Mouse (Mus musculus): ENCODE measurements around the gene Rgs16. TPM values are rescaled to one million over a fixed set of nuclear protein-coding genes. Genes with fewer than 3 reads are reported as not detected.

Gene Rgs16
- polyA plus RNA-seq, 1 experiment, result not detected

DNA sequence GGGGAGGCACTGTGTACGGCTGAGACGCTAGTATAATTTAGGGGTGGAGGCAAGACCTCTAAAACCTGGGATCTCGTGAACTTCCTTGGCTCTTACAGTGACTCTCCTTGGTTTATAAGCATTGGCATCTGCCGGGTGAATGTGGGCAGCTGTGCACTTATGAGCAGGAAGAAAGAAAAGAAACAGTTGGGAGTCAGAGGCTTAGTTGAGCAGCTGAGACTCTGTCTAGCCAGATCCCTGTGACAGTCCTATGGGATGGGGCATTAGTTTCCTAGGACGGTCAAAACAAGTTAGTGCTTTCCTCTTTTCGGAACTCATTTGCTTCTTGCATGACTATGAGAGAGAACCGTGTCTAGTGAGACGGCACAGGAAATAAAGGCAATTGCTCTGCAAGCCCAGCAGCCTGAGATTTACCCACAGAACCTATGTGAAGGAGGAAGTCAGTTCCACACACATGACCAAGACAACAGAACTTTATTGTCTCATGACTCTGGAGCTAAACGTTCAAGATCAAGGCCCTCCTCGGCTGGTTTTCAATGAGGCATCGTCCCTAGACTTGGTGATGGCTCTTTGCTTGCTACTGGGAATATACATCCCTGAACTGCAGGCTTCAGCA is 39.6 kb upstream of the Rgs16 start:
- no peak overlapping the region for H3K4me3 ChIP-seq (ENCODE audit: insufficient read depth, low read depth, low read length)
- peaks cover 13% of the 10 kb centered on the region for H3K4me1 ChIP-seq (ENCODE audit: control insufficient read depth, insufficient read depth, low read length)
- 80% methylated on average over 11 of the region's 11 CpGs for WGBS
- no peak overlapping the region for H3K27ac ChIP-seq (ENCODE audit: insufficient read depth, low read depth, low read length)
- TF ChIP-seq CTCF (IDR thresholded peaks at IDR 0.05; ENCODE audit: insufficient read depth, low read depth, low read length) (no peak), POLR2A (IDR thresholded peaks at IDR 0.05; ENCODE audit: insufficient read depth, low read depth, low read length) (no peak)

GRCm38 (mm10) chr1:153701461-153701860 is 38.7 kb upstream of the Rgs16 start:
- TF ChIP-seq POLR2A (IDR thresholded peaks at IDR 0.05; ENCODE audit: insufficient read depth, low read depth, low read length) (no peak), CTCF (IDR thresholded peaks at IDR 0.05; ENCODE audit: insufficient read depth, low read depth, low read length) (no peak)
- WGBS, result 100% methylated on average over 1 of the region's 1 CpGs
- H3K4me3 ChIP-seq (ENCODE audit: insufficient read depth, low read depth, low read length), result no peak overlapping the region
- H3K4me1 ChIP-seq (ENCODE audit: control insufficient read depth, insufficient read depth, low read length), result peaks cover 13% of the 10 kb centered on the region
- H3K27ac ChIP-seq (ENCODE audit: insufficient read depth, low read depth, low read length), result no peak overlapping the region

DNA sequence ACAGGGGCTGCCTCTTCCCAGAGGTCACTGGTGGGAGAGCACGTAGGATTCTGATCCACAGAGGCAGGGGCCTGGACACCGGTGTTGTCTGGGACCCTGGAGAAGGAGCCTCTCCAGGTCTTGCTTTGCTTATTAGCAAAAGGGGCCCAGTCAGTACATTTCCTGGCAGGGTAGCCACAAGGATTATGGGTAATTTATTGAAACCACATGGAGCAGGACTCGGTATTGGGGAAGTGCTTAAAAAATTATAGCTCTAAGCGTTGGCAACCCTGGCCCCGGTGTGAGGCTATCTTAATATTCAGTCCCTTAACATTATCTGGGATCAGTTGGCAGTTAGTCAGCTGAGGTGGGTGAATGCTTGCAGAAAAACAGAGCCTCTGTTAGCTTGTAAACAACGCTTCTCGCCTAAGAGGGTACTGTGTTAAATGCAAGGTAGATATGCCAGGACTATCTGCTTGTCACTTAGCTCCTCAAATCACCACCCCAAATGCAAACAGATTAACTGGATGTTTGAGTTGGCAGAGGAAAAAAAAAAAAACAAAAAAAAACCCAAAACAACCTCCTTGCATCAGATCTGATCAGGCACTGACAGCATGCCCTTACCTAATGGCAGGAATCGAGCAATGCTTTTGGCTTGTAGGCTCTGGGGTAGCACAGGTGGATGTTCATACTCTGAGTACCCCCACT is 37.8 kb upstream of the Rgs16 start:
- H3K27ac ChIP-seq (ENCODE audit: insufficient read depth, low read depth, low read length), result no peak overlapping the region
- peaks cover 13% of the 10 kb centered on the region for H3K4me1 ChIP-seq (ENCODE audit: control insufficient read depth, insufficient read depth, low read length)
- TF ChIP-seq CTCF (IDR thresholded peaks at IDR 0.05; ENCODE audit: insufficient read depth, low read depth, low read length) (no peak), POLR2A (IDR thresholded peaks at IDR 0.05; ENCODE audit: insufficient read depth, low read depth, low read length) (no peak)
- 84% methylated on average over 8 of the region's 8 CpGs for WGBS
- H3K4me3 ChIP-seq (ENCODE audit: insufficient read depth, low read depth, low read length), result no peak overlapping the region

GRCm38 (mm10) chr1:153702853-153703410 is 37.2 kb upstream of the Rgs16 start:
- no peak overlapping the region for H3K4me3 ChIP-seq (ENCODE audit: insufficient read depth, low read depth, low read length)
- H3K27ac ChIP-seq (ENCODE audit: insufficient read depth, low read depth, low read length), result no peak overlapping the region
- TF ChIP-seq POLR2A (IDR thresholded peaks at IDR 0.05; ENCODE audit: insufficient read depth, low read depth, low read length) (no peak), CTCF (IDR thresholded peaks at IDR 0.05; ENCODE audit: insufficient read depth, low read depth, low read length) (no peak)
- WGBS, result 73% methylated on average over 8 of the region's 8 CpGs
- H3K4me1 ChIP-seq (ENCODE audit: control insufficient read depth, insufficient read depth, low read length), result peaks cover 10% of the 10 kb centered on the region; the same call in 1 of the 2 replicates

- TF ChIP-seq CTCF (IDR thresholded peaks at IDR 0.05; ENCODE audit: insufficient read depth, low read depth, low read length), result no peak
- TF ChIP-seq POLR2A (IDR thresholded peaks at IDR 0.05; ENCODE audit: insufficient read depth, low read depth, low read length), result no peak
- H3K4me1 ChIP-seq (ENCODE audit: control insufficient read depth, insufficient read depth, low read length), result peaks cover 10% of the 10 kb centered on the region; the same call in 1 of the 2 replicates
- H3K4me3 ChIP-seq (ENCODE audit: insufficient read depth, low read depth, low read length), result no peak overlapping the region
- 39% methylated on average over 12 of the region's 12 CpGs for WGBS
- H3K27ac ChIP-seq (ENCODE audit: insufficient read depth, low read depth, low read length), result no peak overlapping the region
These were observed 36.6 kb upstream of the Rgs16 start for GRCm38 (mm10) chr1:153703445-153703991.

DNA sequence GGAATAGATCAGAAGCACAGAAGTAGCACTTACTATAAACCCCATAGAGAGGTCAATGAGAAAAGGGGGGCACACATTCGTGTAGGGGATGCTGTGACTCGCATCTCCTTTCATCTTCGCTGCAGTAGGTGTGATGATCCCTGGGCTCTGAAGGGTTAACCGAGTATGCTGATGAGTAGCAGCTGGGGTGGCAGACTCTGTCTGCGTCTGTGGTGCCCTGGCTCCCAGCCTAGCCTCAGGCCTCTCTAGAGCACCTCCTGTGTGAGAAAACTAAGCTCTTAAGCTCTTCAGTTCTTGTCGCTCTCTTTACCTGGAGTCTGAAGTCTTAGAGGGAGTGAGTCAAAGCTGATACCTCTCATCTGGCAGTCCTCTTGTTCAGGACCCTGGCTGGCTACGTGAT is 36.0 kb upstream of the Rgs16 start:
- 59% methylated on average over 7 of the region's 7 CpGs for WGBS
- H3K4me1 ChIP-seq (ENCODE audit: control insufficient read depth, insufficient read depth, low read length), result peaks cover 10% of the 10 kb centered on the region; the same call in 1 of the 2 replicates
- H3K4me3 ChIP-seq (ENCODE audit: insufficient read depth, low read depth, low read length), result no peak overlapping the region
- no peak for TF ChIP-seq POLR2A (IDR thresholded peaks at IDR 0.05; ENCODE audit: insufficient read depth, low read depth, low read length)
- no peak for TF ChIP-seq CTCF (IDR thresholded peaks at IDR 0.05; ENCODE audit: insufficient read depth, low read depth, low read length)
- H3K27ac ChIP-seq (ENCODE audit: insufficient read depth, low read depth, low read length), result no peak overlapping the region

GRCm38 (mm10) chr1:153704996-153705395 is 35.2 kb upstream of the Rgs16 start:
- TF ChIP-seq CTCF (IDR thresholded peaks at IDR 0.05; ENCODE audit: insufficient read depth, low read depth, low read length) (no peak), POLR2A (IDR thresholded peaks at IDR 0.05; ENCODE audit: insufficient read depth, low read depth, low read length) (no peak)
- Histone ChIP-seq H3K27ac (ENCODE audit: insufficient read depth, low read depth, low read length) (no peak overlapping the region), H3K4me3 (ENCODE audit: insufficient read depth, low read depth, low read length) (no peak overlapping the region), H3K4me1 (ENCODE audit: control insufficient read depth, insufficient read depth, low read length) (peaks cover 10% of the 10 kb centered on the region; the same call in 1 of the 2 replicates)
- 73% methylated on average over 3 of the region's 3 CpGs for WGBS

DNA sequence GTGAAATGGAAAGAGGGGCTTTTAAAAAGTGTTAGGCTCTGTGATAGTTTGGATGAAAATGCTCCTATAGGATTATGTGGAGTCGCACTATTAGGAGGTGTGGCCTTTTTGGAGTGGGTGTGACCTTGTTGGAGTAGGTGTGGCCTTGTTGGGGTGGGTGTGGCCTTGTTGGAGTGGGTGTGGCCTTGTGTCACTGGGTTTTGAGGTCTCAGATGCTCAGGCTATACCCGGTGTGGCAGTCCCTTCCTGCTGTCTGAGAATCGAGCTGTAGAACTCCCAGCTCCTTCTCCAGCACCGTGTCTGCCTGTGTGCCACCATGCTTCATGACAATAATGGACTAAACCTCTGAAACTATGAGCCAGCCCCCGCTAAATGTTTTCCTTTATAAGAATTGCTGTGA is 31.5 kb upstream of the Rgs16 start:
- Histone ChIP-seq H3K4me1 (ENCODE audit: control insufficient read depth, insufficient read depth, low read length) (peaks cover 2% of the 10 kb centered on the region; the same call in 1 of the 2 replicates), H3K27ac (ENCODE audit: insufficient read depth, low read depth, low read length) (no peak overlapping the region), H3K4me3 (ENCODE audit: insufficient read depth, low read depth, low read length) (no peak overlapping the region)
- 90% methylated on average over 5 of the region's 5 CpGs for WGBS
- TF ChIP-seq CTCF (IDR thresholded peaks at IDR 0.05; ENCODE audit: insufficient read depth, low read depth, low read length), result no peak
- no peak for TF ChIP-seq POLR2A (IDR thresholded peaks at IDR 0.05; ENCODE audit: insufficient read depth, low read depth, low read length)

GRCm38 (mm10) chr1:153709451-153709850 is 30.7 kb upstream of the Rgs16 start:
- 94% methylated on average over 5 of the region's 5 CpGs for WGBS

More at GRCm38 (mm10) chr1:153709451-153709850, 30.7 kb upstream of the Rgs16 start:
- no peak for TF ChIP-seq CTCF (IDR thresholded peaks at IDR 0.05; ENCODE audit: insufficient read depth, low read depth, low read length)
- H3K4me1 ChIP-seq (ENCODE audit: control insufficient read depth, insufficient read depth, low read length), result no peaks in the 10 kb centered on the region
- no peak overlapping the region for H3K27ac ChIP-seq (ENCODE audit: insufficient read depth, low read depth, low read length)
- H3K4me3 ChIP-seq (ENCODE audit: insufficient read depth, low read depth, low read length), result no peak overlapping the region
